Mouse (Mus musculus): Measurements from ENCODE around the gene Nt5c1a. TPM values are rescaled to one million over a fixed set of nuclear protein-coding genes. Genes with fewer than 3 reads are reported as not detected.

The Nt5c1a gene
- polyA plus RNA-seq, 1 experiment from 2014 or later, result not detected

DNA sequence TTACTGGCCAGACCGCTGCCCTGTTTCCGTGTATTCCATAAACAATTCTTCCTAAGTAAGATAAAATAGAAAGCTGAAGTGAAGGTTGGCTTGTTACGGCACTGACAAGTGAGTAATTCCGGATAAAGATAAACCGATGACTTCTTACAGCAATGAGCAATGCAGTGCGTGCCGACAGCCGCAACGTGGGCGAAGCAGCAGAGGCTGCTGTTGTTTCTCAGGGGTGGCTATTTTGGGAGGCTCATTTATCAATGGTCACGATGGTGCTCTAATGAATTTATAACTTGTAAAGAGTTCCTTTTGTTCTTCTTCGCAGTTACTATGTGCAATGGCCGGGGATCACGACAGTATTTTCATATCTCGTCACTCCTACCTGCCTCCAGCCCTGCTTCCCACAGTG, 37.1 kb upstream of the Nt5c1a start:
- no peak overlapping the region for H3K27ac ChIP-seq (ENCODE audit: low read length)
- no peak overlapping the region for H3K9ac ChIP-seq (ENCODE audit: low read length)
- H3K9me3 ChIP-seq (ENCODE audit: control insufficient read depth, low read length), result peaks cover 2% of the 10 kb centered on the region; the same call in 1 of the 2 replicates
- H3K27me3 ChIP-seq (ENCODE audit: control insufficient read depth, insufficient read depth, low read depth, low read length), result peaks cover 2% of the 10 kb centered on the region; the same call in 1 of the 2 replicates
- H3K4me2 ChIP-seq (ENCODE audit: low read depth, low read length), result no peak overlapping the region
- H3K36me3 ChIP-seq (ENCODE audit: control insufficient read depth, insufficient read depth, low read length), result no peaks in the 10 kb centered on the region
- H3K4me1 ChIP-seq (replicated peaks; ENCODE audit: control insufficient read depth, insufficient read depth, low read length), result no peaks in the 10 kb centered on the region
- no peak overlapping the region for H3K4me3 ChIP-seq (ENCODE audit: low read length)
- 61% methylated on average over 15 of the region's 15 CpGs for WGBS
- ATAC-seq (ENCODE audit: low read depth), result no peak

DNA sequence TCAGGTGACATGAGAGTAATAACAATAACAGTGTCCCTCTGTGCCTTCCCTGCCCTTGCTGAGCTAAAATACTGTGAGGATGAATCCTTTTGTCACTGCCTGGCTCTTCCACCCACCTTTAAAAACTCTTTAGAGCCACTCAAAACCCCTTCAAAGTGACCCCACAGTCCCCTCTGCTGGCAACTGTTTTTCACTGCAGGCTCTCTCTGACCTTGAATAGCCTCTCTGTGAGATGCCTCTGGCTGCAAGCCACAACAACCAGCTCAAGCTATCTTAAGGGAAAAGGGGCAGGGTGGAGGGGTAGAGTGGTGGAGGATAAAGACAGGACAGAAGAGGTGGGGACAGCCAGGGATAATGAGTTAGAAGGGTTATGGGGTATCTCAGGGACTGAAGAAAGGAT, 29.5 kb upstream of the Nt5c1a start:
- no peaks in the 10 kb centered on the region for H3K36me3 ChIP-seq (ENCODE audit: control insufficient read depth, insufficient read depth, low read length)
- no peak overlapping the region for H3K9ac ChIP-seq (ENCODE audit: low read length)
- H3K27me3 ChIP-seq (ENCODE audit: control insufficient read depth, insufficient read depth, low read depth, low read length), result peaks cover 5% of the 10 kb centered on the region
- no peak overlapping the region for H3K4me3 ChIP-seq (ENCODE audit: low read length)
- no peaks in the 10 kb centered on the region for H3K4me1 ChIP-seq (replicated peaks; ENCODE audit: control insufficient read depth, insufficient read depth, low read length)
- no peak overlapping the region for H3K27ac ChIP-seq (ENCODE audit: low read length)
- no peak overlapping the region for H3K4me2 ChIP-seq (ENCODE audit: low read depth, low read length)
- no peak for ATAC-seq (ENCODE audit: low read depth)
- peaks cover 4% of the 10 kb centered on the region; the same call in 1 of the 2 replicates for H3K9me3 ChIP-seq (ENCODE audit: control insufficient read depth, low read length)

DNA sequence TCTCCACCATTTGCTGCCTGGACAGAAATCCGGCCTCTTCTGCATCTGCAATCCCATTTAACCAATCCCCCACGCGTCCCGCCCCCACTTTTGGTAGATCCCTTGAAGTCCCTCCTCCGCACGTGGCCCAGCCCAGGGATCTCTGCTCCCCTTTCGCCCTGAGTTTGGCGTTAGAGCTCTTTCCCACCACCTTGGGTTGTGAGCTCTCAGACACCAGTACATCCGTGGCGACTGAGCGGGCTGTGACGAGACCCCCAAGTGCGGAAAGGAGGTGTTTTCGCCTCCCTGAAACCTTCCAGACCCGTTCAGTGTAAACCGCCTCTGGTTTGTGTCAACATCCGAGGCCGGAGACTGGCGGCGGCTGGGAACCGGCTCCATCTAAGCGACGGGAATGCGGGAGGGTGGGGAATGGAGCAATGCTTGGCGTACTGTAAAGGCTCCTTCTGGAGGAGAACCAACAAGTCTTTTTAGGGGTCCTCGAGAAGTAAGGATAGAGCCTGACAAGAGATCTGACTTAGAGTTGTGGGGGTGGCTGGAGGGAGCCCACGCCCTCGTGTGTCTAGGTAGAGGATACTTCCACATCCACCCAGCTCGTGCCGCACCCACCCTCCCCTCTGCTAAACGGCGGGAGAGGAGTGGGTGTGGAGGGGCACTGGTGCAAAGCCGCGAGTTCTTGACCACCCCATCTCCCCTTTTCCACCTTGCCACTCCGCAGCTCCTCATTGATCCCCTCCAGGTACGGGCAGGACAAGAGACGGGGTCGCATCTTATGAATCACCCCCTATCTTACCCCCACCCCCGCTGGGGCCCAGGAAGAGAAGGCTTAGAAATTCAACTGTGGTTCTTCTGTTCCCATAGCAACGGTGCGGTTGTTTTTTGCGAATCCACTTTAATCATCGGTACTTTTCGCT, 18.7 kb upstream of the Nt5c1a start, which contains the start of gene Hpcal4:
Gene Hpcal4, plus strand, starts transcription at position 900 of the 911 bp plus-strand sequence.
- Histone ChIP-seq H3K4me1 (replicated peaks; ENCODE audit: control insufficient read depth, insufficient read depth, low read length) (peaks cover 15% of the 10 kb centered on the region), H3K27ac (ENCODE audit: low read length) (no peak within 1 kb of the TSS), H3K9ac (ENCODE audit: low read length) (peak within 1 kb of the TSS; percentile 23; the same call in 1 of the 2 replicates), H3K9me3 (ENCODE audit: control insufficient read depth, low read length) (no peaks in the 10 kb centered on the region), H3K27me3 (ENCODE audit: control insufficient read depth, insufficient read depth, low read depth, low read length) (peaks cover 55% of the 10 kb centered on the region), H3K4me3 (ENCODE audit: low read length) (peak within 1 kb of the TSS; percentile 42), H3K4me2 (ENCODE audit: low read depth, low read length) (peak within 1 kb of the TSS; percentile 66), H3K36me3 (ENCODE audit: control insufficient read depth, insufficient read depth, low read length) (no peaks in the 10 kb centered on the region)
- ATAC-seq (ENCODE audit: low read depth), result peak; percentile 53
- under 1% methylated on average over 44 of the region's 44 CpGs for WGBS

DNA sequence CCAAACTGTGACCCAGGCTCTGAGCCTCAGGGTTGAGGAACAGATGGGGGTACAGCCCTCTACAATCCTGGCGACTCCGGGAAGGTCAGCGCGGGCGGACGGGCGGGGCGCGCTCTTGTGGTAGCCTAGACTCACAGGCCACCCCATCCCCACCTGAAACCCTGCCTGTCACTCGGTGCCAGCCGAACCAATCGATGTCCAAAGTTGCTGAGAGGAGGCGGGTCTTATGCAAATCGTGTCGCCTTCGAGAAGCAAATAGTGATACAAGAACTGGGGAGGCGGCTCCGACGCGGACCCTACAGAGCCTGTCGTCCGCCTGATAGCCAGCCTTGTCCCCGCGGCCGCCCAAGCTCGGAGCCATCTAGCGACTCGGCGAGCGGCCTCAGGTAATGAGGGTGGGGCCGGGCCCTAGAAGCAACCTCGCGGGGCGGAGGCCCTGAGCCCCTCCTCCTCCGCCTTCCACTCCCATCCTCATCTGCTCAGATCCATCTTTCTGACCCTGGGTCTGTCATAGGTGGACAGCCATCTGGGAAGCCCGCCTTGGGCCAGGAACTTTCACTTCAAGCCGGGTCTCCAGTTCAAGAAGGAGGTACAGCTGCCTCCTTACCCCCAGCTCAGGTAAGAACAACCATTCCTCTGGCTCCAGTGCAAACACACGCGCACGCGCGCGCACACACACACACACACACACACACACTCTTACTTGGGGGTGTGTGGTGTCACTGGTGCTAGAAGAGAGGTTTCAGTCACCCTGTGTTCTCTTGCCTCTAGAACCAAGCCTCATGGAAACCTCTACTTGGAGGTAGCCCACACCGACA, 17.9 kb upstream of the Nt5c1a start:
- ATAC-seq (ENCODE audit: low read depth), result peak; percentile 90
- Histone ChIP-seq H3K4me2 (ENCODE audit: low read depth, low read length) (peak overlapping the region; percentile 66), H3K27ac (ENCODE audit: low read length) (no peak overlapping the region), H3K27me3 (ENCODE audit: control insufficient read depth, insufficient read depth, low read depth, low read length) (peaks cover 55% of the 10 kb centered on the region), H3K4me1 (replicated peaks; ENCODE audit: control insufficient read depth, insufficient read depth, low read length) (peaks cover 15% of the 10 kb centered on the region), H3K4me3 (ENCODE audit: low read length) (peak overlapping the region; percentile 42), H3K36me3 (ENCODE audit: control insufficient read depth, insufficient read depth, low read length) (no peaks in the 10 kb centered on the region), H3K9me3 (ENCODE audit: control insufficient read depth, low read length) (no peaks in the 10 kb centered on the region), H3K9ac (ENCODE audit: low read length) (peak overlapping the region; percentile 23; the same call in 1 of the 2 replicates)
- WGBS, result 11% methylated on average over 44 of the region's 44 CpGs

DNA sequence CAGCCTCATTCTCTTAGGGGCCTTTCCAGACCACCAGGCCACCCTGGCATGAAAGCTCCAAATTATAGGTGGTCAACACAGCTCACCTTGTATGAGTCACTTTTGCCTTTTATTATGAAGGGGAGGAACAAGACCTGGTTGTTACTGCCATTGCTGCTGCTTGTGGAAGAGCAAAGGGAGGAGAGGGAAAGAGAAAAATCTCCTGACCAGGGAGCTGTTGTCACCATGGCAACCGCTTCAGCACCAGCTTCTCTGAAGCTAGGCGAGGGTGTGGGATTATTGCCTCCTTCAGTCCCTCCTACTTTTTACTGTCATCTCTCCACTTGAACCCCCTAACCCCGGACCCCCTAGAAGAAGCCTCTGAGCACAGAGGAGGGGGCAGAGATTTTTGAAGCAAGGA, 16.5 kb upstream of the Nt5c1a start:
- peaks cover 52% of the 10 kb centered on the region for H3K27me3 ChIP-seq (ENCODE audit: control insufficient read depth, insufficient read depth, low read depth, low read length)
- H3K4me1 ChIP-seq (replicated peaks; ENCODE audit: control insufficient read depth, insufficient read depth, low read length), result peaks cover 15% of the 10 kb centered on the region
- H3K9ac ChIP-seq (ENCODE audit: low read length), result no peak overlapping the region
- H3K4me3 ChIP-seq (ENCODE audit: low read length), result no peak overlapping the region
- H3K9me3 ChIP-seq (ENCODE audit: control insufficient read depth, low read length), result no peaks in the 10 kb centered on the region
- ATAC-seq (ENCODE audit: low read depth), result no peak
- no peak overlapping the region for H3K4me2 ChIP-seq (ENCODE audit: low read depth, low read length)
- WGBS, result 47% methylated on average over 3 of the region's 3 CpGs
- H3K36me3 ChIP-seq (ENCODE audit: control insufficient read depth, insufficient read depth, low read length), result no peaks in the 10 kb centered on the region
- no peak overlapping the region for H3K27ac ChIP-seq (ENCODE audit: low read length)

DNA sequence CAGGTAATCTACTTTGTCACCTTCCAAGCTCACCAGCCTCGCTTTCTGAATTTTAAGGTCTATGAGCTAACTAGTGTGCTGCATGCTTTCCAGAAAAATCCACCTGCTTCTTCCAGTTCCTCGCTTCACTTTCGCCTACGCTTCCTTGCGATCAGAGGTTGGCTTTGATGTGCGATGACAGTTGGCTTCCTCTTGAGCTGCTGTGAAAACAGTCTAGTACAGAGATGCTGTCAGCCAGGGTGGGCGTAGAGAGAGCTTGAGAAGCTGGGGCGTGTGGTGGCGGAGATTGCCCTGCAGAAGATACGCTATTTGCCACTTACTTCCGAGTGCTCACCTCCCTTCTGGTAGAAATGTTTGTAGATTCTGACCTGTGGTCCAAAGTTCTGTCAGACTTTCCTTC, 9.0 kb upstream of the Nt5c1a start:
- Histone ChIP-seq H3K36me3 (ENCODE audit: control insufficient read depth, insufficient read depth, low read length) (no peaks in the 10 kb centered on the region), H3K4me2 (ENCODE audit: low read depth, low read length) (no peak overlapping the region), H3K4me1 (replicated peaks; ENCODE audit: control insufficient read depth, insufficient read depth, low read length) (no peaks in the 10 kb centered on the region), H3K27ac (ENCODE audit: low read length) (no peak overlapping the region), H3K27me3 (ENCODE audit: control insufficient read depth, insufficient read depth, low read depth, low read length) (no peaks in the 10 kb centered on the region; the same call in 1 of the 2 replicates), H3K4me3 (ENCODE audit: low read length) (no peak overlapping the region), H3K9me3 (ENCODE audit: control insufficient read depth, low read length) (no peaks in the 10 kb centered on the region), H3K9ac (ENCODE audit: low read length) (no peak overlapping the region)
- 59% methylated on average over 11 of the region's 11 CpGs for WGBS
- no peak for ATAC-seq (ENCODE audit: low read depth)

DNA sequence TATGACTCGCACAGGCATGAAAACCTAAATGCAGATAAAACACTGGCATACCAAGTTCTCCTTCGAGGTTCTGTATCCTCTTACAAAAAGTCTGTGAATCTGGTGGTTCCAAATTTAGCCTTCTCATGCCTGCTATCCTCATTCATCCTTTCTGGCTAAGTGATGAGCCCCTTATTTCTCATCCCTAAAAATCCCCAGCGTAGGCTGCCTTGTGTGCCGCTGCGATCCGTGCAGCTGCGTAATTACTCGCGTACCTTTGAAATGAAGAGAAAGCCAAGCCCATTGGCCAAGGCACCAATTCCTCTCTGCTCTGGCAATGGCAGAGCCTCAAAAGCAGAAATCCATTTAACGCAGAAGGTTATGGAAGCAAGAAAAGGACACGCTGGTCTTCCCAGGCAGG, 7.5 kb upstream of the Nt5c1a start:
- WGBS, result 83% methylated on average over 11 of the region's 11 CpGs
- H3K27ac ChIP-seq (ENCODE audit: low read length), result no peak overlapping the region
- no peak overlapping the region for H3K9ac ChIP-seq (ENCODE audit: low read length)
- no peak overlapping the region for H3K4me2 ChIP-seq (ENCODE audit: low read depth, low read length)
- H3K4me3 ChIP-seq (ENCODE audit: low read length), result no peak overlapping the region
- H3K27me3 ChIP-seq (ENCODE audit: control insufficient read depth, insufficient read depth, low read depth, low read length), result peaks cover 8% of the 10 kb centered on the region; the same call in 1 of the 2 replicates
- H3K36me3 ChIP-seq (ENCODE audit: control insufficient read depth, insufficient read depth, low read length), result no peaks in the 10 kb centered on the region
- no peaks in the 10 kb centered on the region for H3K4me1 ChIP-seq (replicated peaks; ENCODE audit: control insufficient read depth, insufficient read depth, low read length)
- no peak for ATAC-seq (ENCODE audit: low read depth)
- H3K9me3 ChIP-seq (ENCODE audit: control insufficient read depth, low read length), result no peaks in the 10 kb centered on the region

DNA sequence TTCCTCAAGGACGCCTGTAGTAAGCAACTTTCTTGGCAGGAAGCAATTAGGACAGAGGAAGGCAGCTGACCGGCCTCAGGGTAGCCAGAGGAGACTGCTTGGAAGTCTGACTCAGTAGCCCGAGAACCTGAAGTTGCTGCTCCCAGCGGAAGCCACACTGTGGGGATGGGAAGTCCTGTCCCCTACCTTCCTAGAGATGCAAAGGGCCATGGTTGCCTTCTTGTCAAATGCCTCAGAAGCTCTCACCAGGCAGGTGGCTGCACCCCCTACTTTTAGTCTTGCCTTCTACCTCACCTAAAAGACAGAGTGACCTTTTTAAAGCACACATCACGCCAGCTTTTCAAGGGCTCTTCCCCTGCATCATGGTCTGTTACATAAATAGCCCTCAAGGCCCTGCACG, 4.6 kb upstream of the Nt5c1a start:
- no peak overlapping the region for H3K4me2 ChIP-seq (ENCODE audit: low read depth, low read length)
- ATAC-seq (ENCODE audit: low read depth), result no peak
- peaks cover 30% of the 10 kb centered on the region for H3K27me3 ChIP-seq (ENCODE audit: control insufficient read depth, insufficient read depth, low read depth, low read length)
- no peaks in the 10 kb centered on the region for H3K36me3 ChIP-seq (ENCODE audit: control insufficient read depth, insufficient read depth, low read length)
- H3K27ac ChIP-seq (ENCODE audit: low read length), result no peak overlapping the region
- WGBS, result 37% methylated on average over 6 of the region's 6 CpGs
- H3K9ac ChIP-seq (ENCODE audit: low read length), result no peak overlapping the region
- no peaks in the 10 kb centered on the region for H3K9me3 ChIP-seq (ENCODE audit: control insufficient read depth, low read length)
- peaks cover 5% of the 10 kb centered on the region; the same call in 1 of the 2 replicates for H3K4me1 ChIP-seq (replicated peaks; ENCODE audit: control insufficient read depth, insufficient read depth, low read length)
- no peak overlapping the region for H3K4me3 ChIP-seq (ENCODE audit: low read length)

DNA sequence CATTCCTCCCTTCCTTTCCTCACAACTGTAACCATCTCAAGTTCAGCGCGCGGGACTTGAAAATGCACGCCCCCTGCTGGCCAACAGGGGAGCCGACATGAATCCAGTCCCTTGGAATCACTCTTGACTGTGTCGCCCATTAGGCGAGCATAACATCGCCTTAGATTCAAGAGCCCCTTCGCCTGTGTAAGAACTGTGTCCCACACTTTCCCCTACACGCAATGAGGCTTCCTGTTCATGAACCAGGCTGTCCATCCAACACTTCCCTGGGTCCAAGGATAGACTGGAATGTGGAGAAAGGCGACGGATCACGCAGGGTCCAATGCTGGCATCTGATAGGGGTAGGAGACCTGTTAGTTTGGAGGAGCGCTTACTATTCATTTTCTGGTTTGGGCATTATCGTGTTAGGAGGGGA, 526 bp upstream of the Nt5c1a start:
- no peaks in the 10 kb centered on the region for H3K36me3 ChIP-seq (ENCODE audit: control insufficient read depth, insufficient read depth, low read length)
- H3K9me3 ChIP-seq (ENCODE audit: control insufficient read depth, low read length), result no peaks in the 10 kb centered on the region
- 2% methylated on average over 15 of the region's 15 CpGs for WGBS
- H3K27ac ChIP-seq (ENCODE audit: low read length), result no peak overlapping the region
- peak; percentile 54; the same call in 1 of the 2 replicates for ATAC-seq (ENCODE audit: low read depth)
- H3K4me1 ChIP-seq (replicated peaks; ENCODE audit: control insufficient read depth, insufficient read depth, low read length), result peaks cover 5% of the 10 kb centered on the region; the same call in 1 of the 2 replicates
- H3K4me2 ChIP-seq (ENCODE audit: low read depth, low read length), result peak overlapping the region; percentile 58
- peak overlapping the region; percentile 43 for H3K4me3 ChIP-seq (ENCODE audit: low read length)
- no peak overlapping the region for H3K9ac ChIP-seq (ENCODE audit: low read length)
- H3K27me3 ChIP-seq (ENCODE audit: control insufficient read depth, insufficient read depth, low read depth, low read length), result peaks cover 46% of the 10 kb centered on the region

Data from lung, embryonic 16.5 days (tissue).